Mouse (Mus musculus): ENCODE data around the gene Selenbp1.
"Not testable (repeated sequence)": the region's sequence is repeated elsewhere in the genome, so short reads cannot be mapped to it uniquely, and the experiment has no call there.

Selenbp1 gene

DNA sequence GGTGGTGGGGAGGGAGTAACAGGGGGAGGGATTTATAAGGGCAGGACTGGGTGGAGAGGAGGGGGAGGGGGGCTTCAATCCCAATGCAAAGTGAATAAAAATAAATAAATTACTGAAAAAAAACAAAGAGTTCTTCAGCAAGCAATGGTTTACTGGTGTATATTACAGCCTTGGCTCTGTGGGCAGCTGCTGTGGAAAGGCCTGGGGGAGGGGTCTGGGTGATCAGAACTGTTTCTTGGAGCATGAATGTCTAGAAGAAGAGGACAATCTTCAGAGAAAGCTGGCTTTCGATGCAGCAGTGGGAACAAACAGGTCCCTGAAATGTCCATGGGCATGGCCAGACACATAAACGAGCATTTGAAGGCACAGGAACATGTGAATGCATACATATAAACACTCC lies 577 bp upstream of the Selenbp1 start:
- in situ Hi-C loops (cut with MseI, MboI): not testable (repeated sequence)

DNA sequence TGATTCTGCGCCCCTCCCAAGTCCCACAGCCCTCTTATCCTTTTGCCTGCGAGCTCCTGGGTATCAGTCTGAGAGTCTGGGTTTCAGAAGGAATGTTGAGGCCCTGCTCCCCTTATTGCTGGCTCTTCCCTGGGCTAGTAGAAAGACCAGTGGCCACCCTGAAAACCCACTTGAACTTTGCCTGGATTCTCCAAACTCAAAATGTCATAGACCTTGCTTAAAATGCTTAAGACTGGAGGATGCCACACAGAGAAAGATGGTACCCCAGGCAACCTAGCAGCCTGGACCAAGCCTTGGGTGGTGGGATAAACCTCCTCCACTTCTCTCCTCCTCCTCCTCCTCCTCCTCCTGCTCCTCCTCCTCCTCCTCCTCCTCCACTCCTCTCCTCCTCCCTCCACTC lies 748 bp downstream of the Selenbp1 start:
- in situ Hi-C loops (cut with MseI, MboI): not testable (repeated sequence)

DNA sequence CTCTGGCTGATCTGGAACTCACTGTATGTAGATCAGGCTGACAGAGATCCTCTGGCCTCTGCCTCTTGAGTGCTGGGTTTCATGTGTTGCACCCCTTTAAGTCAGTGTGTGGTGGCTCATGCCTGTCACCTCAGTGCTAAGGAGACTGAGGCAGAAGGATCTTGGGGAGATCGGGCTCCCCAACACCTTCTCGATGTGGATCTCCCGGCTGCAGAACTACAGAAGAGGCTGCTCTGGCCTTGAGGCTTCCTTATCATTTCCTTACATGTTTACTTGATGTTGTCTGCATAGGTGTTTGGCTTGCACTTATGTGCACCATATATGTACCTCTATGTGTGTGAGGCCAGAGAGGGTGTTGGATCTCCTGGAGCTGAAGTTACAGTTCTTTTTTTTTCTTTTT lies 1.7 kb downstream of the Selenbp1 start:
- in situ Hi-C loops (cut with MseI, MboI): not testable (repeated sequence)

DNA sequence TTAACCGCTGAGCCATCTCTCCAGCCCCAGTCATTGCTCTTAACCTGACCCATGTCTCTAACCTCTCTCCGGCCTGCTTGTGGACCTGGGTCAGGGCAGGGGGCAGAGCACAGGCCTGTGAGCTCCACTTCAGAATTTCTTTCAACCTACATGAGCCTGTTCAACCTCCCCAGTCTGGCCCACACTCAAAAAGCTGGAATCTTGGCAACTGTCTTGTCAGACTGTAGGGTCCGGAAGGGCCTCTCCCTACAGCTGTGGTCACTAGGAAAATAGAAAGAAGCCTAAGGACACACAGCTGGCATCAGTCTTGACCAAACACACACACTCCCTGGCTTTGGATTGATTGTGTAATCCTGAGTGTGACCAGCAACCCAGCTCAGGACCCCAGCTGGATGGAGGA lies 2.5 kb downstream of the Selenbp1 start:
- in situ Hi-C loops (cut with MseI, MboI): not testable (repeated sequence)

DNA sequence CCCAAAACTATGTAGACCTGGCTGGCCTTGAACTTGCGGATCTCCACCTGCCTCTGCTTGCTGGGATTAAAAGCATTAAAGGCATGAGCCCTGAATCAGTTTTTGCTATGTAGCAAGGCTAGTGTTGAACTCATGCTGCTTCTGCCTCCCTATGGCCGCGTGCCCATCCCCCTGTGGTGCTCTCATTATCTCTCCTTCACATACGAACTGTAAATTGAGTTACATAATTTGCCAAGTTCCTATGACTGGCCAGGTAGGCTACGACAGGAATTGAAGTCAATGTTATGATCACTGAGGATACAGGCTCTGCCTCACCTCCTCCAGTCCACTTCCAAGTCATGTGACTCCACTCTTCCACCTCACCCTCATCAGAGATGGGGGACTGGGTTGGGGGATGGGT lies 3.3 kb downstream of the Selenbp1 start:
- in situ Hi-C loops (cut with MseI, MboI): not testable (repeated sequence)

DNA sequence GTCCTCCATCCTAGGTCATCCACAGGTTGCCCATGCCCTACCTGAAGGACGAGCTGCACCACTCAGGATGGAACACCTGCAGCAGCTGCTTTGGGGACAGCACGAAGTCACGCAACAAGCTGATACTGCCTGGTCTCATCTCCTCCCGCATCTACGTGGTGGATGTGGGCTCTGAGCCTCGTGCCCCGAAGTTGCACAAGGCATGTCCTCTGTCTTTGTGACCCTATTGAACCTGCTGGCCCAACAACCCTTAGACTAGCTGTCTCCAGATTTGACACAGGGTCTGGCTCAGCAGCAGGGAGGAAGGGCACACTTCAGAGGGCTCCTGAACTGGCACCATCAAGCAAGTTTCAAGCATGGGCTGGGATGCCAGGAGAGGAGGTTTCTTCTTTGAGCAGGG lies 4.3 kb downstream of the Selenbp1 start:
- in situ Hi-C loops (cut with MseI, MboI): not testable (repeated sequence)

DNA sequence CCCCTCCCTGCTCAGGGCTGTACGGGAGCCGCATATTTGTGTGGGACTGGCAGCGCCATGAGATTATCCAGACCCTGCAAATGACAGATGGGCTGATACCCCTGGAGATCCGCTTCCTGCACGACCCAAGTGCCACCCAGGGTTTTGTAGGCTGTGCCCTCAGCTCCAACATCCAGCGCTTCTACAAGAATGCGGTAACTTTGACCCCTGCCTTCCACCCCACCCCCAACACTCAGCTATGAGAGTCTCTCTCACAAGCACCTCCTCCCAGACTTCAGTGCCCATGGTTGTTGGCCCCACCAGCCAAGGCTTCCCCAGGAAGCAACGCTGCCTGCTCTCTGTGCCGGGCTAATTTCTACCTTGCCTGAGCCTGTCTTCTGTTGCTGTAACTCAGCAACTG lies 7.2 kb downstream of the Selenbp1 start:
- in situ Hi-C loops (cut with MseI, MboI): not testable (repeated sequence)

DNA sequence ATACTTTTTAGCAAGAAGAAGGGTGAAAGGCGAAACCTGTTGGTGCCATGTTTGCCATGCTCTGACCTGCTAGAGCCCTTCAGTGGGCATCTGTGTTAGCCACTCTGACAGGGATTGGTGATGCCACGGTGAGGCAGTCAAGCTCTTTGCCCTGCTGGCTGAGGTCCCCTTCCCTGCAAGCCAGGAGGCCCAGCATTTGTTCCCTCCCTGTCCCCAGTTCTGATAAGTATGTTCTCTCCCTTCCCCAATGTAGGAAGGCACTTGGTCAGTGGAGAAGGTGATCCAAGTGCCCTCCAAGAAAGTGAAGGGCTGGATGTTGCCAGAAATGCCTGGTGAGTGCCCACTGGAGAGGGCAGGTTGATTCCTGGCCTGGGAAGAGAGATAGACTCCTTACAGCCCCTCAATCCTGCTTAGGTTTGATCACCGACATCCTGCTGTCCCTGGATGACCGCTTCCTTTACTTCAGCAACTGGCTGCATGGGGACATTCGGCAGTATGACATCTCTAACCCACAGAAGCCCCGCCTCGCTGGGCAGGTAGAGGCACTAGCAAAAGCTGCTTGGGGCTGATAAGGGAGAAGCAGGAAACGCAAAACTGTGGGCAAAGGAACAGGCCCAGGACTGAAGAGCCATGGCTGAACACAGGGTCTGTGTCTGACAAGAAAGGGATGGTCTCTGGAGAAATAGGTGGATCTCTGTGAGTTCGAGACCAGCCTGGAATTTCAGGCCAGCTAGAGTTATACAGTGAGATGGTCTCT lies 9.5 kb downstream of the Selenbp1 start:
- in situ Hi-C loops (cut with MseI, MboI): not testable (repeated sequence)

DNA sequence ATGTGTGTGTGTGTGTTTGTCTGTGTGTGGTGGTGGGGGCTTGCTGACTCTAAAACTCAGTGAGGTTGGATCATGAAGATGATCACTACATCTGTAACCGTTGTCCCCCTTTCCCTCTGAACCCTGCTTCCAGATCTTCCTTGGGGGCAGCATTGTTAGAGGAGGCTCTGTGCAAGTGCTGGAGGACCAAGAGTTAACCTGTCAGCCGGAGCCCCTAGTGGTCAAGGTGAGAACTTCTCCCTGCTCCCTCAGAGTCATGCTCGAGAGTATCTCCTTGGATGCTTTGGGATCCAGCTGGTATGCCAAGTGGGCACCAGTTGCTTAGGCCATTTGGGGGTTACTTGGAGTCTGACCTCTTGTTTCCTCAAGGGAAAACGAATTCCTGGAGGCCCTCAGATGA lies 10.8 kb downstream of the Selenbp1 start:
- in situ Hi-C loops (cut with MseI, MboI): not testable (repeated sequence)

DNA sequence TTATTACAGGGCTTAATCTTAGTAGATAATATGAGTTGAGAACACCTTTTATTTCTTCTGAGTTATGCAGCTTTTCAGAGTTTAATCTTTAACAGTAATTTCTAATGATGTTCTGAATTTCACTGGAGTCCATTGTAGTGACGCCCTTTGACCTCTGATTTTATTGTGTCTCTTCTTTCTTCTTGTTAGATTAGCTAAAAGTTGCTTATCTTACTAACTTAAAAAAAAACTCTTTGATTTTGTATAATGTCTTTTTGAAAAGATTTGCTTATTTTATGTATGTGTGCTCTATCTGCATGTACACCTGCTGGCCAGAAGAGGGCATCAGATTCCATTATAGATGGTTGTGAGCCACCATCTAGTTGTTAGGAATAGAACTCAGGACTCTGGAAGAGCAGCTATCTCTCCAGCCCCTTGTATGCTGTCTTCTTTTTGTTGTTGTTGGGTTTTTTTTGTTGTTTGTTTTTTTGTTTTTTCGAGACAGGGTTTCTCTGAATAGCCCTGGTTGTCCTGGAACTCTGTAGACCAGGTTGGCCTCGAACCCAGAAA lies 15.3 kb downstream of the Selenbp1 start:
- in situ Hi-C loops (cut with MseI, MboI): loop anchor here in 1 of 2 experiments (5.0 kb wide), 1 partner anchor 49 kb away; no protein-coding TSS in a partner anchor

DNA sequence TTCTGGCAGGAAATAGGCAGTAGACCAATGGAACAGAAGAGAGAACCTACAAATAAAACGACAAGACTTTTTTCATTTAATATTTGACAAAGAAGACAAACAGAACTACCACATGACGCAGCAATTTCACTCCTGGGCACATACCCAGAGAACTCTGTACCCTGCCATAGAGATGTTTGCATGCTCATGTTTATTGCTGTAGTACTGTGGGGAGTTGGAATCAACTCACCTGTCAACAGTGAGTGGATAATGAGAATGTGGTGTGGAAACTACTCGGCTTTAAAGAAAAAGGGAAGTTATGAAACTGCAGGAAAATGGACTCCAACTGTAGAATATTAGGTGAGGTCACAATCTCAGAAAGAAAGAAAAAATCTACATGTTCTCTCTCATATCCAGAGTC lies 16.8 kb downstream of the Selenbp1 start:
- in situ Hi-C loops (cut with MseI, MboI): loop anchor here in 1 of 2 experiments (5.0 kb wide), 1 partner anchor 48 kb away; no protein-coding TSS in a partner anchor

DNA sequence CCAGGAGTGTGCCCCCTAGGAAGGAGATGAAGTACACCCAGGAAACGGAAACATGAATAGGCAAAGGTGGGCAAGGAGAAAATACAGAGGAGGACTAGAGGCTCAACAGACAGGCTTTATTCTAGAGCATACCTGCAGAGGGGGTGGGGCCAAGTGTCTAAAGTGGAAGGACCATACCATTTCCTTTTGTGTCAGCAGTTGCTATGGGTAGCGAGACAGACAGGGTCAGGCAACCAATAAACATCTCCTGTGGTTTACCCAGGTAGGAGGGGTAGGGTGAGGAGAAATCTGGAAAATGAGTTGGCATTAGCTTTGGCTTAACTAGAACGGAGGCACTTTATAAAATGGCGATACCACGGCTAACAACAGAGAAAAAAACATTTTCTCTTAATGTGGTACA lies 19.9 kb downstream of the Selenbp1 start:
- in situ Hi-C loops (cut with MseI, MboI): no loop called here

DNA sequence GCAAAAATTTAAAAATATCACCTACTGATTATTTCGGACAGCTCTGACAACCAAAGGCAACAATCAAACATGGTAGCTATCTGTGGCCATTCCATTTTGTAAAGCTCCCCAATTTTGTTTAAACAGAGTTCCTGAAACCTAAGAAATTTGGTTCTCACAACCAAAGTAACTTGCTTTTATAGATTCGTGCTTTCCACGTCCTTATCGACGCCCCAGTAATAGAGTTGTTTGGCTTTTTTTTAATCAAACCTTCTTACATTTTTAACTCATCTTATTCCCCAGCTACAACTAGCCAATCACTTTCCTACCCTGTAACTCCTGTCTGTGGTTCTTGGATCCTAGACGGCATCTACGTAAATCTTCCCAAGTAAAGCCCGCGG lies 20.5 kb downstream of the Selenbp1 start:
- in situ Hi-C loops (cut with MseI, MboI): no loop called here

DNA sequence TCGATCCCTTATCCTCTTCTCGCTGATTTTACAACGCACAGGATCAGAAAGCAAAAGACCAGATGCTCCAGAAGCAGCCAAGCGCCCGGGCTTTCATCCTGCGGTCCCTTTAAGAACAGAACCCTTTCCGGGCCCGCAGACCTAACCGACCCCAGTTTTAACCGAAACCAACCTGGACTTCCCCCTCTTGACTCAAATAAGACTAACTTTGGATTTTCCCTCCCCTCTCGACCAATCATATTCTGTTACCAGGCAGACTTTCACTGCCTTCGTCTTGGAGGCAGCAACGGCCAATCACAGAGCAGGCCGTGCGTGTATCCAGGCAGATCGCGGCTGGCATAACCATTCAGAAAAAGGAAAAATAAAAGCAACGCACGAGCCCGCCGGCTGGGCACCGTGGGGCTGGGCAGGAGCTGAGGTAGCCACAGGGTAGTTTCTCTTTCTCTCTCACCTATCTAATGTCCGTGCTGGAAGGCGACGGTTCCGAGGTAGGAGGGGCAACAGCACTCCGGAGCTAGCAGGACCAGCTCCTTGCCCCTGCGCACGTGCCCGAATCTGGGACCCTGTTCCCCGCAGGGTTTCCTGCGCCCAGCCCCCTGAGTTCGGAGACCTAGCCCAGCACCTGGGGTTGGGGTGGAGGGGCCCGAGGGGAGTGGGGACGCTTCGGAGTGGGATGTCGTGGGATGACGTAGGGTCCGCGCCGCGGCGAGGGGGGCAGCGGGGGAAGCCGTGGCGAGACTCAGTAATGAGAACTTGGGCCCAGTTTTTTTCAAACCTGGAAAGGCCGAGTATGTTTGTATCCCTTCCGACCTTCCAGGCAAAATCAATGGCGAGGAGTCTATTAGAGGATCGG lies 21.1 kb downstream of the Selenbp1 start, which contains the start of gene Rfx5:
Gene Rfx5, plus strand, starts transcription at position 312 of the 853 bp plus-strand sequence.
- in situ Hi-C loops (cut with MseI, MboI): no loop called here

DNA sequence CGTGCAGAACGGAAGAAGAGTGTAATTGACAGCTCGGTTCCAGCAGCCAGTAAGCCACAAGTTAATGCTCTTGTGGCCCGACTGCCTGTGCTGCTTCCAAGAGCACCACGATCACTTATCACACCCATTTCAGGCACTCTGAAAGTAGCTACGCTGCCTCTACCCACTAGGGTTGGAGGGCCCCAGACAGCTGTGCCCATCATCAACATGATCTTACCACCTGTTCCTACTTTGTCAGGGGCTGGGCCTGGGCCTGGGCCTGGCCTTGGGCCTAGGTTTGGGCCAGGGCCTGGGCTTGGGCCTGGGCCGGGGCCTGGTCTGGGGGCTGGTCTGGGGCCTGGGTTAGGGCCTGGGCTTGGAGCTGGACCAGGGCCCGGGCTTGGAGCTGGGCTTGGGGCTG lies 25.4 kb downstream of the Selenbp1 start:
- in situ Hi-C loops (cut with MseI, MboI): no loop called here

DNA sequence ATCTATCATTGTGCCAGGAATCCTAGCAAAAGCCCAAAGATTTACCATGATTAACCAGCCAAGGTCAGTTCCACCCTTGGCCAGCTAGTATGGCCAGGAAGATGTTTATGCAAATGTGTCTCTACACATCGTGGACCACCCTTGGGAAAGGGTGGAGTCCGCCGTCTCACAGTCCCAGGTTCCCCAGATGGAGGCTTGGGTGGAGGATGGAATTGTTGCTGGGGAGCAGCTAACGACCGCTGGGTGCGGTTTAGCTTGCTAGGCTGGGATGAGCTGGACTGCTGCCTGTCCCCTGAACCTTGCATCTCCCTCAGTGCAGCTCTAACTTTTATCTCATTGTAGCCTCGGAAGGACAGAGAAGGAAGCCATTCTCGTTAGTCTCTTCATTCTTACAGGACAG lies 27.0 kb downstream of the Selenbp1 start:
- in situ Hi-C loops (cut with MseI, MboI): no loop called here

DNA sequence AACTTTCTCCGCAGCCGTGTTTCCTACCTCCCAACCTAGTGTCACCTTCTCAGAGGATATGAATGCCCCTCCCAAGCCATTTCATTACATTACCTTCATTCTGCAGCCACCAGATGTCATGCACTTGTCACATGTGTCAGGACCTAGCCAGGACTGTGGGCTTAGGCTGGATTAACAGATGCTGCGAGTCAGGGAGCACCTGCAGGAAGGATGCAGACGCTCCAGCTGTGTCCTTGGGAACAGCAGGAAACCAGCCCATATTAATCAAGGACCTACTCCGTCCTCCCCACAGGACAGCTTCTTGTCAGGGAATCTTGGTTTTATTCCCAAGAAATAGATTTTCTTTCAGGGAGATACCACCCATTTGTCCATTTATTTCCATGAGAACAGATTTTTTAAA lies 27.5 kb downstream of the Selenbp1 start:
- in situ Hi-C loops (cut with MseI, MboI): no loop called here

DNA sequence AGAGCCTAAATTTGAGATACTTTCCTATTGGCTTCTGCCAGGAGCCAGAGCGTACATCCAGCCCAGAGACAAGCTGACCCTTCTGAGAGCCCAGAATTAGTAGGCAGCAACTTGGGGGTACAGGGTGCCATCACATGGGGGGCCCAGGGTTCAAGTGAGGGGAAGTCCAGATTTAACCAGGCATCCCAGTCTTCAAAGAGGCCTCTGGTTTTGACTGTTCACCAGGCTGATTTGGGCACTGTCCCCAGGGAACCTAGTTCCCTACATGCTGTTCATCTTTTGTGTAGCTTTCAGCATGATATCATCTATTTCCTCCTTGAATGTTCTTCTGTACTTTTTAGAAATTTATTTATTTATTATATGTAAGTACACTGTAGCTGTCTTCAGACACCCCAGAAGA lies 32.1 kb downstream of the Selenbp1 start:
- in situ Hi-C loops (cut with MseI, MboI): no loop called here

DNA sequence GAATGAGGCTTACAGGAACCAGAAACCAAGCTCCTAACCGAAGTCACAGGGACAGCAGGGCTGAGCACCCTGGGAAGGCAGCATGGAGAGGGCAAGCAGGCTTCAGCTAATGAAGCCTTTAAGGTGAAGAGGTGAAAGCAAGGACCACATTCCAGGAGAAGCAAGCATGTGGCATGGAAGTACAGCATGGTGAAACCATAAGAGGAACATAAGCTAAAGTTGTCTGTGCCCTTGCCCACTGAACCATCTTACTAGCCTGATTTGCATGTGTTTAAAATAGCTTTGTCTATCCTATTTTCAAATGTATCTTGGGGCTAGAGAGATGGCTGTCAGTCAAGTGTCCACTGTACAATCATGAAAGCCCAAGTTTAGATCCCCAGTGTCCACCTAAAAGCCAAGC lies 33.0 kb downstream of the Selenbp1 start:
- in situ Hi-C loops (cut with MseI, MboI): no loop called here

DNA sequence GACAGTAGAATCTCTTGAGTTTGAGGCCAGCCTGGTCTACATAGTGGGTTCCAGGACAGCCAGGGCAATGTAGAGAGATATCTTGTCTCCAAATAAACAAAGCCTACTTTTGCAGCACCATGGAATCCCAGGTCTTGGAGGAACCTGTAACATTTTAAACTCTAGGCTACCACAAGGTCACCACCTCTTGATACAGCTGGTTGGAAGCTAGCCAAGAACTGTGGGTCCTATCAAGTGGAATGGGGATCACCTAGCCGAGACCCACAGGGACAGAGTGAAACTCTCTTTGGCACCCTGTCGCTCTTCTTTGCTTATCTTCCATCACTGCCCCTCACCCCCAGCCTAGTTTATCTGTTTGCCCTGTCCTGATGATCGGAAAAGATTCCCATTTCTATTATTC lies 39.7 kb downstream of the Selenbp1 start:
- in situ Hi-C loops (cut with MseI, MboI): no loop called here

DNA sequence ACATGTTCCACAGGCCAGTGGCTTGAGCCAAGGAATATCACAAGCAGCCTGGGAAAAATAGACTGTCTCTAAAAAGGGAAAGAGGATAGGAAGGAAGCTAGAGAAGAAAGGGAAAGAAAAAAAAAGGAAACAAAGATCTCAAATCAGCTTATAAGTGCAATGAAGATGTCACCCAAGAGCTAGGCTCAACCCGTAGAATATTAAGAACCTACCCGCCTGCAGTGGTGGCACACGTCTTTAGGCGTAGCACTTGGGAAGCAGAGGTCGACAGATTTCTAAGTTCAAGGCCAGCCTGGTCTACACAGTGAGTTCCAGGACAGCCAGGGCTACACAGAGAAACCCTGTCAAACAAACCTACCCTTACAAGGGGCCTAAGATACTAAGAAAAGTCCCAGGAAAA lies 40.8 kb downstream of the Selenbp1 start:
- in situ Hi-C loops (cut with MseI, MboI): no loop called here

DNA sequence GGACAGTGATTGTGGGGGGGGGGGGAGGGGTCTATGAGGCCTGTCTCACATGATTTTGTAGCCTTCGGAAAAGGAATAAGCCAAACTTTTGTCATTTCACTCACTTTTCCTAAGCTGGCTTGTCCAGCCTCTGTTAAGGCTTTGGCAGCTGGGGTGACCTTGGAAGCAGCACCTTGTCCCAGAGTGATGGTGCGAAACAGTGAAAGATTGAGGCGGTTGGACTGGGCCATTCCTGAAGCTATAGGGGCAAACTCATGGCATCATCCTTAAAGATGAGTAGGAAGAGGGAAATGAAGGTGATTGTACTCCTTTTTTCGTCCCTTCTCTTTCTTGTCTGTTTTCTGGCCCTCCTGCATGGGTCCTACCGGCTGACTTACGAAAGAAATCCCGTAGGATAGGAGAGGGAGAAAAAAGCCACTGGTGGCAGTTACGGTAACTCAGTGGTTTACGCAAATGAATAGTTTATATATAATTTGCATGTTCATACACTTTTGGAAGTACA lies 41.2 kb downstream of the Selenbp1 start:
- in situ Hi-C loops (cut with MseI, MboI): no loop called here

All from mouse trophoblast stem cell (cell line).